Mouse (Mus musculus) embryo, embryonic 11 days (tissue): ENCODE measurements around the gene Akap13.

Source experiments
- DNase-seq: peaks from one replicate; pipeline ENCODE4 v3.0.0-alpha.2; 2015

Gene Akap13

DNA sequence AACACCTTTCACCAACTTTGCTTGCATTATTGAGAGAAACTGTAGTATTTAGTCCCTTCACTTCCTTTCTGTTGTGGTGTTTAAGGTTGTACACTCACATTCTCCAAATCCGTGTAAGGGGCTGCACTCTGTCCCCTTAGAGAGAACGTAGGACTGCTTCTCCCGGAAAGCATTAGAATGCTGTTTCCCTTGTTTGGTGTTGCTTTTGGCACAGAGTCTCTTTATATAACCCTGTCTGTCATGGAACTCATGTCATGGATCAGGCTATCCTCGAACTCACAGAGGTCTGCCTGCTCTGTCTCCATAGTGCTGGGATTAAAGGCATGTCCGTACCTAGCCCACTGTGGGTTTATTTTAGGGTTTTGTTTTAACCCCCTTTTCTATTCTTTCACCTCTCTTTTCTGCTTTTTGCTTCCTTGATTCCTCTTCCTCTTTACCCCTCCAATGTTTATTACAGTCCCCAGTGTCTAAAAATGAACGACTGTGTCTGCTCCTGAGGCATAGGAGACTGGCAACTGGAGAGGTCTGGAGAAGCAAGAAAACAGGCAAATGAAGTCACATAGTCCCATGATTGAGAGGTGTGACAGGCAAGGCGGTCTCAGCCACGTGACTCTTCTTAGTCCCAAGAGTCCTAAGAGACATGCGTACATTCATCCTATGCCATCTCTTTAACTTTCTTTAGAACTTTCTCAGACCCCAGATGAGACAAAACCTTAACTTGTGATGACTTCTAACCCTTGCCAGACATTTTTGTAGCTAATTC, 186.3 kb downstream of the Akap13 start:
- DNase-seq, result no peak

GRCm38 (mm10) chr7:75642178-75642777, 186.9 kb downstream of the Akap13 start:
- peak; percentile 83 for DNase-seq

GRCm38 (mm10) chr7:75642846-75643563, 187.7 kb downstream of the Akap13 start:
- DNase-seq, result no peak

DNA sequence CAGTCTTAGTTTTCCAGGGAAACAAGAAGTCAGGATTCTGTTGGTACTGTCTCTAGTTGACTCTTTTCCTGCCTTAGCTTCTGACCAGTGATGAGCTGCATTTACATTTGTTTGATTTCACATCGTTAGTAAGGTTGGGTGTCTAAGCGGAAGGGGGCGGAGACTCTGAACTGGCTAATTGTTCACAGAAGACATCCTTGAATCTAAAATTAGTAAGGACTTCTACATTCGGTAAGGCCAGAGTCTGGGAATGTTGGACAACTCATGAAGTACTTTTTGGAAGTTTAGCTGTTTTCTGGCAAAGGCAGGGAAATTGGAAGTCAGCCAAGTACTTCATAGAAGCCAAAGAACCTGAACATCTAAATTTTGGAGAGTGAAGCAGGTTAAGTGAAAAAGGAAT, 188.7 kb downstream of the Akap13 start:
- DNase-seq, result no peak

DNA sequence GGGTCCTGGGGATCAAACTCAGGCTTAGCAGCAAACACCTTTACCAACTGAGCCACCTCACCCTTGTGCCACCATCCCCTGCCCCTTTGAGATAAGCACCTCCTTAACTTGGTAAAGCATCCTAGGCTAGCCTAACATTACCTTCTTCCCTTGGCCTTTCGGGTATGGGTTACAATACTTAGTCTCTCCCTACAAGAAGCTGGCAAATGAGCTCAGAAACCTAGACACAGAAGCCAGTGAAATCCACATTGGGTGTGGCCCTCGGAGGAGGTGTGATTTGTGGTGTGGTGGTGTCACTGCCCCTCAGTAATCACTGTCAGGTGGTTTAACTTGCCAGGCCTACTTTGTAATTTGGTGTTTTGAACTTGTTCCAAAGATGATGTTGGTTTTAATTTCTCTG, 189.3 kb downstream of the Akap13 start:
- no peak for DNase-seq

- DNase-seq, result no peak
These were observed 190.0 kb downstream of the Akap13 start for GRCm38 (mm10) chr7:75645156-75645933.

DNA sequence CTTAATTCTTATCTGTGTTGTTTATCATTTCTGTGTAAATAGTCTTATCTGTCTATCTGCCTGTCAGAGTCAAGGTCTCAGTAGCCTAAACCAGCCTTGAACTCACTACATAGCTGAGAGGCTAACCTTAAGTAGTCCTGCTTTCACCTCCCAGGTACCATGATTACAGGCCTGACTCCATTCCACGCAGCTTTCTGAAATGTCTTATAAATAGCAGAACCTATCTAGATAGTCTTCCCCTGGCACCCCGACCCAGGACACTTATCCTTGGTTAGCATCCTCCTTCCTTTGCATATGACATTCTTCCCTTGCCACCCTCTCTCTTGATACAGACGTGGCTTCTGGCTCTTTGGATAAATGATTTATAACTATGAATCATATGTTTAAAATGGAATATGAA, 192.7 kb downstream of the Akap13 start:
- DNase-seq, result no peak

DNA sequence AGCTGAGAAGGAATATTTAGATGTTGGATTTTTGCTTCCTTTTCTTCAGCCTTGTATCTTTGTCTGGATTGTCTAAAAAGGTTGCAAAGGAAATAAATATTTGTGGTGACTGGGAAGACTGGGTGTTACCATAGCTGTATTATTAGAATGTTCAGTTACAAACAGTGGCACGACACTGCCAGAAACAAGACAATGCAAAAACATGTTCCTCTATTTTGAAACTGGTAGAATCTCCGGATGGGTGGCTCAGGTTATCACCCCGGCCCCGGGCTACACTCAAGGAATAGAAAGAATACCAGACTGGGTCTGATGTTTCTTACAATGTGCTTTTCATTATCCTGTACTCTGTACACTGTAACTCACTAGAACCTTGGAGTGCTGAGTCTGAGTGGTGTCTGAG, 193.6 kb downstream of the Akap13 start:
- no peak for DNase-seq

DNA sequence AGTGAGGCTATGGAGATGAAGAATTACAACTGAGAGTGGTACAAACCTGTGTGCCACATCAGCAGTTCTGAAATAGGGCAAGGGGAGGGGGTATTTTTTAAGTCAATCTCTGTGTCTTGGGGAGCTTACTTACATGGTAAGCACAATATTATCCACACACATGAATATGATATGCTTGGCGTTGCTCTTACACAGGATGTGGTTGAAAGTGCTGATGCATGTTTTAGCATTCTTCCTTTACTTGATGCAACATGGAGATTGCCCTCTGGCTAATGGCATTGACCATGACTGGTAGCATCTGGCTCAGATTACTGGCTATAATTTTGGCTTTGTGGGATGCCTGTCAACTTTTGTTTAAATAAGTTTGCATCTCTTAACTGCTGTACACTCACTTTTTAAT, 194.6 kb downstream of the Akap13 start:
- DNase-seq, result peak; percentile 31

- DNase-seq, result no peak
These were observed 198.5 kb downstream of the Akap13 start for GRCm38 (mm10) chr7:75653684-75654317.

- DNase-seq, result no peak
These were observed 200.1 kb downstream of the Akap13 start for GRCm38 (mm10) chr7:75655180-75656074.

GRCm38 (mm10) chr7:75656297-75656852, 201.0 kb downstream of the Akap13 start:
- DNase-seq, result no peak

DNA sequence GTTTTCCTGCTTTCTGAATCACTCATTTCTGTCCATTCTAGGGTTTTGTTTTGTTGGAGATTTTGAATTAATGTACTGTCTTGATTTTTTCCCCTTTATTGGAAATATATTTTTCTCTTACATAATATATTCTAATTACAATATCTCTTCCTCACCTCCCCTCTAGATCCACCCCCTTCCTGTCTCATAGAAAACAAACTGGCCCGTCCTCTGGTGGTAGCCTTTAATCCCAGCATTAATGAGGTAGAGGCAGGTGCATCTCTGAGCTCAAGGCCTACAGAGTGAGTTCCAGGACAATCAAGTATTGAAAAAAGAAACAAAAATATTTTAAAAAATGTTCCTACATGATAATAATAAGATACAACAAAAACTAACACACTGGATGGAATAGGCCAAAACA, 201.6 kb downstream of the Akap13 start:
- DNase-seq, result no peak

DNA sequence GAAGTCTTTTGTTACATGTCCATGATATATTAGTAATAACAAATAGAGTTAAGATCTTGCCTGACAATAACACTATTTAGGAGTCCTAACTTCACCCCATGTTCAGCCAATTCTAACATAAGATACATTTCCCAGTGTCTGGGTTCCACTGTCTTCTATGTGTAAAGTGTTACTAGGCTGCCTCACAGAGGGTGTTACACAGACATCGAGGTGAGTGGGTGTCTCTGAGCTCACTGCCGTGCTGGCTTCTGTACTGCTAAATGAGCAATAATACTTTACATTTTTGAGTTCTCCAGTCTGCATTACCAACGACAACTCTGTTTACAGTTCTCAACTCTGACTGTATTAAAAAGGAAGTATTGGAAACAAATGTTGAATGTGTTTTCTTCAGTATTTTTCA, 209.1 kb downstream of the Akap13 start:
- no peak for DNase-seq

GRCm38 (mm10) chr7:75666982-75667381, 211.6 kb downstream of the Akap13 start:
- DNase-seq, result no peak

DNA sequence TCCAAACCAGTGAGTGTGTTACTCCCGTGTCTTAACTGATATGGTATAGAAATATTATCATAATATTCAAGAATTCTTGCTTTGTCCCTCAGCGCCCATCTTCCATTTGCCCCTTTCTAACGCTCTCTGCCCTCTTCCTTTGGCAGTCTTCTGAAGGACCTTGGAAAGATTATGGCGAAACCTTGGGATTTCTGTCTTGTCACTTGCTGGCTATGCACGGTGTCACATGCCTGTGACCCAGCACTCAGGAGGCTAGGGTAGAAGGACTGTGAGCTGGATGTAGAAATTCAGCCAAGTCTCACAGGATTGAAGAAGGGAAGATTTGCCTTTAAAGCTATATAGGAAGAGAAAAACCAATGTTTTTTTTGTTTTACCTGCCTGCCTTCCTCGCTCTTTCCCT, 212.2 kb downstream of the Akap13 start:
- no peak for DNase-seq

DNA sequence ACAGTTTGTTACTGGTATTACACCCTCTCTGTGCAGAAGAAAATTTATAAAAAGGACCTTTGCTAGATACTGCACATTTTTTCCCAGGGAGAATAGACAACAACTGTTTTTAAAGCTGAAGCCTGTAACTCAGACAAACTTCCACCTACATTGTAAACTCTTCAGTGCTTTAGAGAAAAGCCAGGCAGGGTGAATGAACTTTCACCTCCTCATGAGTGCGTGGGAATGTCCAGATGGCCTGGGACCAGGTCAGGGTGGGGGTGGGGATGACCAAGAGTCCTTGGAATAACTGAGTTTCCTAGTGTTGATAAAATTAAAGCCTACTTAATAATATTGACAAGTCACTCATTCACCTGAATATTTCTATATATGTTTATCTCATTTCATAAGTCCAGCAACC, 213.1 kb downstream of the Akap13 start:
- DNase-seq, result no peak

- DNase-seq, result no peak
These were observed 214.1 kb downstream of the Akap13 start for GRCm38 (mm10) chr7:75669416-75669815.

DNA sequence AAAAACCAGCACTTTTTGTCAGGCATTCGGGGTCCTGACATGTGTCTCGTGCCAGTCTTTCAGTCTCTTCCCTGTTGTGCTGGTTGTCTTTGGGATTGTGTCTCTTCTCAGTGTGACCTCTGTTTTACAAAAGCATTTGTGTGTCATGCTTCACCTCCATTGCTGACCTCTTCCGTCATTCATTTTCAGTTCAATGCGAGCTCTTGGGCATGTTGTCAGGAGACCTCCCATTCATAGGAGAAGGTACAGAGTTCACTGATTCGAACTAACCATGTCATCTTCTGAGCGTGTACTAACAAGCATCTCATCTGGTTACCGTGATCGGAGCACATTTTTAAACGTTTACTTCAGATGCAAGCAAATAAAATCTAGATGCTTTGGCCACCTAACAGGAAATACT, 224.3 kb downstream of the Akap13 start:
- DNase-seq, result no peak

DNA sequence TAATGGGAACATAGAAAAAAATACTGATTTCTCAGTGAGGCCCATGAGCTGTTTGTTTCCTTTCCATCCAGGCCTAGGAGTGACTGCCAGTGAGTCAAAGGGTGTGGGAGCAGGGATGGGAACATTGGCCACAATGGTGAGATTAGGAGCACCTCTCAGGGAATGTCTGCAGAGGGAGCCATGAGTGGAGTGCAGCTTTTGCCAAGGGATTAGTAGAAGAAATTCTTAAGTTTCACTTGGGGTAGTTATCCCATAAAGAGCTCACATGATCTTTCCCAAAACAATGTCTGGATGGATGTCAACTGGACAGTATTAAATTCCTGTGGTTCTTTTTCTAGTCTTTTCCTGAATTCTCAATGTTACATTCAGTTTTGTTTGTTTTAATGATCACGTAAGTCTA, 227.6 kb downstream of the Akap13 start:
- DNase-seq, result no peak

DNA sequence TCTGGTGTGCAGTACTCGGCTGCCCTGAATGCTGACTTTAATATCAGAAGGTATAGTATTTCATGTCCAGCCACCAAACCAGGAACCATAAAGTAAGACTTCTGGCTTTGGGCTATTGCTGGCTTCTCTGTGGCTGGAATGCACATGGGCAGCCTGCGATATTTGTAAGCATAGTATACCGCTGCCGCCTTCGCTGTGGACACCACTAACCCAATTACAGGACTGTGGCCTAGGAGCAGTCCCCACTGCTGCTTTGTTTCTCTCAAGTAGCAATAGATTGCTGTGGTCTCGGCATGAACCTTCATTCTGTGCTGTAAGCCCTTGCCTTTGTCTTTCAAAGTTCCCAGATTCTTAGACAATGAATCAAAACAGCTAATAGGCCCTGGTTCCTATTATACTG, 228.1 kb downstream of the Akap13 start:
- DNase-seq, result no peak
